Mouse (Mus musculus) spleen, postnatal 36 days (tissue): Measurements from ENCODE around the gene Kmt5c.

Experiments used
- DNase-seq, 2 experiments: peaks; one replicate each; pipeline ENCODE4 v3.0.0; 2022; ENCODE audit warnings: low spot score in 2 of 2, mixed read lengths in 1 of 2

The Kmt5c gene

GRCm38 (mm10) chr7:4739544-4740275, at the start of gene Kmt5c:
Gene Kmt5c (plus strand): TSS chr7:4740115.
- peak; percentile 99 for DNase-seq

DNA sequence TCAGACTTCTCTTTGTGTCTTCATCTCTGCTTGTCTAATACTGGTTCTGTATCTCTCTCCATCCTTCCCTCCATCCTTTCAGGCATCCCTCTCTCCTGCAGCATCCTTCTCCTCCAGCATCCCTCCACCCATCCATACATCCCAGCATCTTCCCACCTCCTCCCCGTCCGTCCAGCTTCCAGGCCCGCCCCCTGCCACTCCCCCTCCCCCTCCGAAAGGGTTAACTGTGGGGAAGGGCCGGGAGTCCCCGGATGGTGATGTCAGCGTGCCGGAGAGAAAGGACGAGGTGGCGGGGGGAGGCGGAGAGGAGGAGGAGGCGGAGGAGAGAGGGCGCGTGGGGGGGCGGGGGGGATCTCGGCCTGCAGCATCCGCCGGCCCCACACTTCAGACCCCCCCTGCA, 49.5 kb upstream of the Kmt5c start, which contains the start of gene Brsk1:
Gene Brsk1, plus strand, starts transcription at position 218 of the 400 bp plus-strand sequence.
- no peak for DNase-seq

DNA sequence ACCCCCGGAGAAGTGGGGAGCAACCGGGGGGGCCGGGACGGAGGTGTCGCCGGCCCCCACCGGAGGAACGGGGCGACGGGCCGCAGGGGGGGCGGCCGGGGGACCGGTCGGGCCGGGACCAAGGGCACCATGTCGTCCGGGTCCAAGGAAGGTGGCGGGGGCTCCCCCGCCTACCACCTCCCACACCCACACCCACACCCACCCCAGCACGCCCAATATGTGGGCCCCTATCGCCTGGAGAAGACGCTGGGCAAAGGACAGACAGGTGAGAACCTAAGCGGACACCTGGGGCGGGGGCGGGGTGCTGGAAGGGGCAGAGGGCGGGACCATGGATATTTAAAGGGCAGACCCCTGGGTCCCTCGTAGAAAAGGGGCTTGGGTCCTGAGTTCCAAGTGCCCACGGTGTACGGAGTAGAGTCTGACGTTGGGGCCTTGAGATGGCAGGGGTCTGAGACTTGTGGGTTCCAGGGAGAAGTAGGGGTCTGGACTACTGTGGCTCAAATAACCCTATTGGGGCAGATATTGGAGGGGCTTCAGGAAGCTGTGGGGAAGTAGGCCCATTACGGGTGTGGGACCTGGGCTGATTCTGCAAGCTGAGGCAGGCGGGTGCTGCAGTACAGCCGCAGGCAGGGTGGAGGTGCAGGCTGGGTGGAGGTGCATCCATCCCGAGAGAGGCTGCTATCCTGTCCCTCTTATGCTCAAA, 48.8 kb upstream of the Kmt5c start:
- DNase-seq, result no peak

DNA sequence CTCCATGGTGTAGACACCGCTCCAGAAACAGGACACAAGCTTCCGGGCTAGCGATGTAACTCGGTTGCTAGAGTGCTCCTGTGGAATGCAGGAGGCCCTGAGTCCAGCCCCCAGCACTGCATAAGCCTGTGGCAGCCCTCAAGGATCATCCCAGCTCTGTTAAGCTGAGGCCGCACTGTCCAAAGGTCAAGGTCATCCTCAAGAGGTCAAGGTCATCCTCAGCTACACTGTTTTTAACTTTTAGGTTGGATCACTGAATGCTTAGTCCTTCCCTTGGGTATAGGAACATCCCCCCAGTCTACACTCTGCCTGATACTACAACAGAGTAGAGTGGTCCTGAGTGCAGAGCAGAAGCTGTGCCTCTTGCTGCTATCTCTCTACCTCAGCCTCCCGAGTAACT, 46.9 kb upstream of the Kmt5c start:
- DNase-seq, result no peak

- no peak for DNase-seq
These were observed 37.6 kb upstream of the Kmt5c start for GRCm38 (mm10) chr7:4702334-4702733.

- DNase-seq, result no peak
These were observed 36.7 kb upstream of the Kmt5c start for GRCm38 (mm10) chr7:4703195-4703594.

DNA sequence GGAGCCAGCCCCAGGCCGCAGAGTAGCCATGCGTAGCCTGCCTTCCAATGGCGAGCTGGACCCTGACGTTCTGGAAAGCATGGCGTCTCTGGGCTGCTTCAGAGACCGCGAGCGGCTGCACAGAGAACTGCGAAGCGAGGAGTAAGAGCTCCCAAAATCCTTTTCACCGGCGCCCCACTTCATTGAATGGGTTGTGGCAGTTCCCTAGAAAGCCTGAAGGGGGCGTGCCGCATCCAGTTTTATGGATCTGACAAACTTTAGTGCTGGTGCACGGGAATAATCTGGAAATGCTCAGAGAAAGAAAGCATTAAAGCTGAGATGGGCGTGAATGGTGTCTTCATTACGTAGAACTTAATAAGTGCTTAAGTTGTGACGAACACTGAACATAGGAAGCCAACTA, 34.8 kb upstream of the Kmt5c start:
- DNase-seq, result peak in 1 of 2 experiments; percentile 20

DNA sequence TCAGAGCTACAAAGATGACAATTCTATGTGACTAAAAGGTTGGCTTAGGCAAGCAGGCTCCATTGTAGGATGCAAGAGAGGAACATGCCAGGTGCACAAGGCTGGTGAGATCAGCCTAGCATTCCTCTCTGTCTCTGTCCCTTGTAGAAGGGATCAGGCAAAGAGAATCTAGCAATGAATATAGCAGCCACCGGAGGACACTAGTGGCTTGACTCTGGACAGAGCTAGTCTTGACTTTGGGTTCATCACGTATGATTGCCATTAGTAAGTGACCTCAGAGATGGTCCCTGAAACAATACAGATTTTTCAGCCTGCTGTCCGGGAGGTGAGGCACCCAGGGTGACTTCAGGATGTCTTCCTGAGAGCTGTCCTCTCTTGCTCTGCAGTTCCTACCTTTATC, 27.3 kb upstream of the Kmt5c start:
- DNase-seq, result no peak

GRCm38 (mm10) chr7:4716955-4717354, 23.0 kb upstream of the Kmt5c start:
- DNase-seq, result no peak

DNA sequence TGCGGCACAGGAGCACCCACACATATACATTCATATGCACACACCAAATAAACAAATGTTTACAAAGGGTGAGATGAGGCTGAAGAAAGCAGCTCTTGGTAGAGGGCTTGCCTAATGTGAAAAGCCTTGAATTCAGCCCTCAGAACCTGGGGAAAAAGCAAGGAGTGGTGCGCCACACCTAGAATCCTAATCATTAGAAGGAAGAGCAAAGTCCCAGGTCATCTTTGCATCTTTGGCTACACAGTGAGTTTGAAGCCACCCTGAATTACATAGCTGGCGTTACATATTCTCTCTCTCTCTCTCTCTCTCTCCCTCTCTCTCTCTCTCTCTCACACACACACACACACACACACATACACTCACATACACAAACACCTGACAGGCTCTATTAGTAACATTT, 20.6 kb upstream of the Kmt5c start:
- DNase-seq, result no peak

DNA sequence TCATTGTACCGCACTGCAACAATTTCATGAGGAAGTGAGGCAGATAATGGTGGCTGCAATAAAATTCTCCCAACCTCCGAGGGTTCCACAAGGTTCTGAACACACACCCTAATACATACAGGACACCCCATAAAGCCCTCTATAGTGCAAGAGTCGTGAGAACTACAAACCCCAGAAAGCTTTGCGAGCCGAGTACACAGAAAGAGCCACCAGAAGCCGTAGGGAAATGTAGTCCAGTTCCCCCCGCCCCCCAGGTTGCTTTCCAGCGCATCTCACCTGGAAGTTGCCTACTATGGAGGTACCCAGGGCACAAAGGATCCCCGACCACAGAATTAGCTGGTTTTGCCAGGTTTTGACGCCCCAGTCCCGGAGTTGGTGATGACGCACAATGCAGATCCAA, 16.4 kb upstream of the Kmt5c start:
- peak; percentile 36 to 54 for DNase-seq

DNA sequence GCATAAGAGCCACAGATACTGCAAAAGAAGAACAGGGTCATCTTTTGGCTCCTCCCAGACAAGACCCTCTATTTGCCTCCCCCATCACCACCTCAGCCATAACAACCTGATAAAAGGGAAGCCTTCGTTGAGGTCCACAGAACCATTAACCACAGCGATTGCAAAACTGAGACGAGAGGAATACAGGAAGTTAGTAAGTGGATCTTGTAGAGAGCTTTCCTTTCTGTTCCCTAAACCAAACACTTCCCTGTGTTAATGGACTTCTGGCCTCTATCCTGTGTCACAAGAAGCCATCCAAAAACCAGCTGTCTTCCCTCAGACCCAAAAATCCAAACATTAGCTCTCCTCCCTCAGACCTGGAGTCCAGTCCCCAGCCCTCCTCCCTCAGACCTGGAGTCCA, 15.6 kb upstream of the Kmt5c start:
- DNase-seq, result peak in 1 of 2 experiments; percentile 27

GRCm38 (mm10) chr7:4725169-4725568, 14.7 kb upstream of the Kmt5c start, which contains the start of gene Tmem150b:
Gene Tmem150b (minus strand): TSS chr7:4725249.
- DNase-seq, result no peak

DNA sequence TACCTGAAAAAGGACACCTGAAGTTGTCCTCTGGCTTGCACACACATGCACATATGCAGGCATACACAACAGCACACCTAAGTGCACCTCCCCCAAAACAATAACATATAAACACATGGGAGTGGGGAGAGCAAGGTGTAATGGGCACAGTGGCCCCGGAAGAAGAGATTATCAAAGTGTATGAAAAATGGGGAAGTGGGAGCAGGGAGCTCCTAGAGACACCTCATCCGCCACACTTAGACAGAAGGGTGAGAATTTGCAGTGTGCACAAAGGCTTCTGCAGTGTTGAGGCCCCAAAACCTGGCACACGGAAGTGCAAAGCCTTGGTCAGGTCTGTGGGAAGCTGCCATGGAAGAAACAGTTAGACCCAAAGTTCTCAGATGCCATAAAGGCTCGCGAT, 8.8 kb upstream of the Kmt5c start:
- DNase-seq, result no peak

GRCm38 (mm10) chr7:4732968-4733392, 6.9 kb upstream of the Kmt5c start:
- DNase-seq, result no peak

DNA sequence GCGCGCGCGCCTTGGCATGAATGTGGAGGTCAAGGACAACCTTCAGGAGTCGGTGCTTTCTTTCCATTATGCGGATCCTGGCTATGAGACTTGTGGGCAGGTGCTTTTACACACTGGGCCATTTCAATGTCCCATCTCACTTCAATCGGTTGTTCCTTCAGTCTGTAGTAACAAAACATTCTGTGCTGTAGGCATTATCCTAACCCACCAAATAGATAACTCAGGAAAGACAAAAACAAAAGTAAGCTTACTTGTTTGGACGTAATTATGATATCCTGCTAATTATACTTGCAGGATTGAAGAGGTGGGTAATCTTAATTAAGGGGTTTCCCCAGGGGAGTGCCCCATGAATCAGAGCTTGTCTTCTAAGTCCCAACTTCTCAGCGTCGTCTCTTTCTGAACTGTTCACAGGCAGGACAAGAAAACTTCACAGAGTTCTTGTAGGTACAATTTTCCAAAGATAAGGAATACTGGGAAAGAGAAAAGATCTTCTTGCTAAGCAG, 823 bp upstream of the Kmt5c start:
- DNase-seq, result no peak

DNA sequence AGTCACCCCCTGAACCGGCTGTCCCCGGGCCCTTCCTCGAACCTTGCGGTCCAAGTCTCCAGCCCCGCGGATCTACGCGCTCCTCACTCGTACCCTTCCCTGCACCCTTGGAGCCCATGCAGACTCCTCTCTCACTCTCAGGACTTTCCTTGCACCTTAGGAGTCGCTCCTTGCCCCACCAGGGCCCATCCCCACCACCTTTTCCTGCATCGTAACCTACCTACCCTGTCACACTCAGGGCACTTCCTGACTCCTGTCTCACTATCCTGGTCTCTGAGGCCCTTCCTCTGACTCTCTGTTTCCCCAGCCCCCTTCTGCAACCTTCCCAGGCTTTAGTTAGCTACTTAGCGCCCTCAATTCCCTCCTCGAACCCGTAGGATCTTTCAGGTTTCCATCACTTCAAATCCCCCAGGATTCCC, 403 bp downstream of the Kmt5c start:
- DNase-seq, result no peak

GRCm38 (mm10) chr7:4741151-4741550, 1.2 kb downstream of the Kmt5c start:
- DNase-seq, result peak; percentile 62 to 71

DNA sequence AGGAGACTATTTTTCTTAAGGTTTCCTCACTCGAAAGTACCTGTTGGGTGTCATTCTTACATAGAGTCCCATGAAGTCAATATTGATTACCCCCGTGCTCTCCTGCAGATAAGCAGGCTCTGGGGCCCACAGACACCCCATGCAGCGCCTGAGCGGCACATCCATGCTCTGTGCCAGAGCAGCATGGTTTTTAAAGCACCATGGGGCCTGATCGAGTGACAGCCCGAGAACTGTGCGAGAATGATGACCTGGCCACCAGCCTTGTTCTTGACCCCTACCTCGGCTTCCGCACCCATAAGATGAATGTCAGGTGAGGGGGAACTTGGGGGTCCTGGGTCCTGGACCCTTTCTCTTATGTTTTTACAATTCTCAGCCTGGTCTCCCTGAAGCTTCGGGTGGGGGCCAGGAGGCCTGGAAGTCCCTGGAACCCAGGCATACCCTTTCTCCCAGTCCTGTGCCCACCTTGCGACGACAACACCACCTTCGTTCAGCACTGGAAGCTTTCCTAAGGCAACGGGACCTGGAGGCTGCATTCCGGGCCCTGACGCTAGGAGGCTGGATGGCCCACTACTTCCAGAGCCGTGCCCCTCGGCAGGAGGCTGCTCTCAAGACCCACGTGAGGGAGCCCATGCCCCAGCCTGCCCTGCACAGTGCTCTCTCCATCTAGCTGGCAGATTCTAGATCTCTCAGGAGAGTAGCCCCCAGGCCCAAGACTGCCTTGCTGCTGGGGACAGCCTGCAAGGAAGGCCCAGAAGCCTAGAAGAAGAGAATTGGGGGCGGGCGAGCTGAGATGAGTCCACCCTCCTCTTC, 2.0 kb downstream of the Kmt5c start:
- no peak for DNase-seq

GRCm38 (mm10) chr7:4742482-4742819, 2.5 kb downstream of the Kmt5c start:
- no peak for DNase-seq

DNA sequence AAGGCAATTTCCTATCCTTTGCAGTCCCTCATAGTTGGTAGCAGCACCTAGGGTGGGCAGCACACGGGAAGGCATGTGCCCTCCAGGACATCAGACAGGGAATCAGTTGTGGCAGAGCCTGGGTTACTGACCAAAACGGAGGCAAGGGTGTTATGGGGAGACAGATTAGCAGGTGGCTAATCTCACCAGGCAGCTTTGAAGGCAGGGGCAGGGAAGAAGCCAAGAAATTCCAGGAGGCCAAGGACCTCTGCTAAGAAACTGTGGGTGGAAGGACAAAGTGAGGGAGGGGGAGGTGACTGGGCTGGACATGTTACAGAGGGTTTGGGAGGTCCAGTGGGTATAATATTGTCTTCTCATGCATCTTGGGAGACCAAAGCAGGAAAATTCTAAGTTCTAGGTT, 3.4 kb downstream of the Kmt5c start:
- DNase-seq, result no peak

GRCm38 (mm10) chr7:4744886-4745285, 5.0 kb downstream of the Kmt5c start:
- DNase-seq, result no peak
